Mouse (Mus musculus): ENCODE measurements around the gene Zbed5. TPM values are rescaled to one million over a fixed set of nuclear protein-coding genes. Genes with fewer than 3 reads are reported as not detected.
"Not testable (repeated sequence)": the region's sequence is repeated elsewhere in the genome, so short reads cannot be mapped to it uniquely, and the experiment has no call there.

Gene Zbed5
- total and polyA plus RNA-seq, 3 experiments = 4.5 to 6.4 (median 4.9) TPM

- Histone ChIP-seq H3K4me1 (ENCODE audit: control insufficient read depth in 1 of 2, insufficient read depth in 2 of 2) (peaks cover 2 to 6% of the 10 kb centered on the region in 2 experiments; a peak in 3 of 4 replicates), H3K79me2 (replicated peaks; ENCODE audit: control insufficient read depth, extremely low read depth, insufficient read depth, poor library complexity, severe bottlenecking) (no peaks in the 10 kb centered on the region), H3K9ac (ENCODE audit: insufficient read depth, low read depth) (no peak overlapping the region), H3K4me3 (replicated peaks in 1 of 3; ENCODE audit: low read depth in 2 of 3, low read length in 2 of 3, poor library complexity in 1 of 3) (no peak overlapping the region), H3K9me3 (replicated peaks; ENCODE audit: low read length) (no peaks in the 10 kb centered on the region), H3K27ac (ENCODE audit: insufficient read depth, low read depth) (no peak overlapping the region), H3K27me3 (replicated peaks) (peaks cover 16% of the 10 kb centered on the region), H3K4me2 (ENCODE audit: insufficient read depth, low read depth, poor library complexity, severe bottlenecking) (no peak overlapping the region), H3K36me3 (replicated peaks in 1 of 2; ENCODE audit: control insufficient read depth in 1 of 2, insufficient read depth in 1 of 2, low read length in 1 of 2) (no peaks in the 10 kb centered on the region)
- TF ChIP-seq PAX5 (IDR thresholded peaks at IDR 0.05; ENCODE audit: low read length) (no peak), SMC3 (IDR thresholded peaks at IDR 0.05; ENCODE audit: low read depth, low read length) (peak; percentile 51), CTCF (conservative IDR thresholded peaks at IDR 0.05 in 1 of 2, IDR thresholded peaks at IDR 0.05 in 1 of 2; ENCODE audit: low read depth in 2 of 2, low read length in 2 of 2) (peak; percentile 56 to 72), MAFK (IDR thresholded peaks at IDR 0.05; ENCODE audit: insufficient replicate concordance, low read length) (no peak), RAD21 (IDR thresholded peaks at IDR 0.05; ENCODE audit: low read depth, low read length) (peak; percentile 61), ELF1 (IDR thresholded peaks at IDR 0.05; ENCODE audit: low read depth, low read length) (no peak), MAX (IDR thresholded peaks at IDR 0.05; ENCODE audit: low read length) (no peak), ZMIZ1 (IDR thresholded peaks at IDR 0.05; ENCODE audit: low read depth, low read length) (no peak), MYC (IDR thresholded peaks at IDR 0.05; ENCODE audit: low read depth, low read length) (peak; percentile 63; the same call in 1 of the 2 replicates), NELFE (IDR thresholded peaks at IDR 0.05; ENCODE audit: low read depth, low read length) (no peak), JUN (IDR thresholded peaks at IDR 0.05; ENCODE audit: insufficient read depth, low read depth, low read length) (no peak)
- dilution Hi-C loops (cut with MboI; ENCODE audit: extremely low pct_ligation_motif_present, extremely low pct_unique_long_range_greater_than_20kb, low sequenced_read_pairs) = no loop called here
- in situ Hi-C loops (cut with MboI; ENCODE audit: low pct_ligation_motif_present, low pct_unique_long_range_greater_than_20kb, low sequenced_read_pairs) = no loop called here
- DNase-seq (ENCODE audit: extremely low read depth) = peak; percentile 51
These were observed 18.5 kb downstream of the Zbed5 start for GRCm38 (mm10) chr5:129914024-129914423.

GRCm38 (mm10) chr5:129915491-129915890 lies 20.0 kb downstream of the Zbed5 start:
- dilution Hi-C loops (cut with MboI; ENCODE audit: extremely low pct_ligation_motif_present, extremely low pct_unique_long_range_greater_than_20kb, low sequenced_read_pairs); DNase-seq (ENCODE audit: extremely low read depth); H3K4me3 ChIP-seq (replicated peaks in 1 of 3; ENCODE audit: low read depth in 2 of 3, low read length in 2 of 3, poor library complexity in 1 of 3); H3K27me3 ChIP-seq (replicated peaks); H3K79me2 ChIP-seq (replicated peaks; ENCODE audit: control insufficient read depth, extremely low read depth, insufficient read depth, poor library complexity, severe bottlenecking); H3K4me2 ChIP-seq (ENCODE audit: insufficient read depth, low read depth, poor library complexity, severe bottlenecking); H3K9ac ChIP-seq (ENCODE audit: insufficient read depth, low read depth); H3K27ac ChIP-seq (ENCODE audit: insufficient read depth, low read depth); H3K9me3 ChIP-seq (replicated peaks; ENCODE audit: low read length); in situ Hi-C loops (cut with MboI; ENCODE audit: low pct_ligation_motif_present, low pct_unique_long_range_greater_than_20kb, low sequenced_read_pairs); H3K4me1 ChIP-seq (ENCODE audit: control insufficient read depth in 1 of 2, insufficient read depth in 2 of 2); H3K36me3 ChIP-seq (replicated peaks in 1 of 2; ENCODE audit: control insufficient read depth in 1 of 2, insufficient read depth in 1 of 2, low read length in 1 of 2): not testable (repeated sequence)

GRCm38 (mm10) chr5:129918065-129918651 lies 22.6 kb downstream of the Zbed5 start:
- dilution Hi-C loops (cut with MboI; ENCODE audit: extremely low pct_ligation_motif_present, extremely low pct_unique_long_range_greater_than_20kb, low sequenced_read_pairs) (no loop called here), in situ Hi-C loops (cut with MboI; ENCODE audit: low pct_ligation_motif_present, low pct_unique_long_range_greater_than_20kb, low sequenced_read_pairs) (no loop called here)
- Histone ChIP-seq H3K4me2 (ENCODE audit: insufficient read depth, low read depth, poor library complexity, severe bottlenecking) (no peak overlapping the region), H3K9ac (ENCODE audit: insufficient read depth, low read depth) (no peak overlapping the region), H3K27me3 (replicated peaks) (no peaks in the 10 kb centered on the region), H3K4me1 (ENCODE audit: control insufficient read depth in 1 of 2, insufficient read depth in 2 of 2) (peaks cover 0 to 2% of the 10 kb centered on the region in 2 experiments; a peak in 1 of 4 replicates), H3K4me3 (replicated peaks in 1 of 3; ENCODE audit: low read depth in 2 of 3, low read length in 2 of 3, poor library complexity in 1 of 3) (no peak overlapping the region), H3K9me3 (replicated peaks; ENCODE audit: low read length) (no peaks in the 10 kb centered on the region), H3K36me3 (replicated peaks in 1 of 2; ENCODE audit: control insufficient read depth in 1 of 2, insufficient read depth in 1 of 2, low read length in 1 of 2) (no peaks in the 10 kb centered on the region), H3K27ac (ENCODE audit: insufficient read depth, low read depth) (no peak overlapping the region), H3K79me2 (replicated peaks; ENCODE audit: control insufficient read depth, extremely low read depth, insufficient read depth, poor library complexity, severe bottlenecking) (no peaks in the 10 kb centered on the region)
- DNase-seq (ENCODE audit: extremely low read depth) = no peak
- TF ChIP-seq CHD1 (IDR thresholded peaks at IDR 0.05; ENCODE audit: low read depth, low read length) (no peak), EP300 (IDR thresholded peaks at IDR 0.05; ENCODE audit: low read length) (no peak)

All from CH12.LX (cell line).